Mouse (Mus musculus): ENCODE results near the gene Fzr1.

DNA sequence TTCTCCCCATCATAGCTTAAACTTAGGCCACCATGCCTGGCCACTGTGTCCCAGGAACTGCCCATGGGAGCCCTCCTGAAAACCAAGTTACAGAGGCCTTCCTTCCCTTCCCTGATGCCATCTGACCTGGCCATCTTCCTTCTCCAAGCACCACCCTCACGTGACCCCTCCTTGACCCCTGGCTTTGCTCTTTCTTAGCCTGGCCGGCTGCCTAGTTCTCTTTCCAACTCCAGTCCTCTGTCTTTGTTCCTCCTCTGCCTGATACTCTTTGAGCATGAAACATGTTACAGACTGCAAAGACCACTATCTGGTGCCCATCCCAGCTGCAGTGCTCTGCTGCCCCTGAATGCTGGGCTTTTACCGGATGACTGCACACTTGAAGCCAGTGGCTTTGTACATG is 11.1 kb upstream of the Fzr1 start:
- no peak for TF ChIP-seq CTCF (IDR thresholded peaks at IDR 0.05; ENCODE audit: control insufficient read depth, insufficient read depth, insufficient read length)
- TF ChIP-seq USF1 (IDR thresholded peaks at IDR 0.05; ENCODE audit: low read depth) = peak; percentile 54
- TF ChIP-seq CEBPB (IDR thresholded peaks at IDR 0.05; ENCODE audit: low read depth) = no peak

All from C2C12 (cell line).